Mouse (Mus musculus): ENCODE results near the gene Xaf1. TPM values are rescaled to one million over a fixed set of nuclear protein-coding genes. Genes with fewer than 3 reads are reported as not detected.

Xaf1 gene
- 100 to 1,000 TPM in 20 of 26 experiments, 10 to 100 TPM in 6; 52.6 to 526 (median 302) TPM for total RNA-seq (2018; cell fraction: chromatin; rRNA removed)
- total RNA-seq (2018; cell fraction: cytosol; rRNA removed), result 100 to 1,000 TPM in 14 of 26 experiments, 10 to 100 TPM in 12; 55.2 to 446 (median 199) TPM
- 100 to 1,000 TPM in 24 of 26 experiments, 10 to 100 TPM in 2; 90.8 to 493 (median 333) TPM for total RNA-seq (2018; cell fraction: nucleus; rRNA removed)
- polyA plus RNA-seq (2018), result 119 to 152 TPM (median 140 TPM) in 3 replicates

DNA sequence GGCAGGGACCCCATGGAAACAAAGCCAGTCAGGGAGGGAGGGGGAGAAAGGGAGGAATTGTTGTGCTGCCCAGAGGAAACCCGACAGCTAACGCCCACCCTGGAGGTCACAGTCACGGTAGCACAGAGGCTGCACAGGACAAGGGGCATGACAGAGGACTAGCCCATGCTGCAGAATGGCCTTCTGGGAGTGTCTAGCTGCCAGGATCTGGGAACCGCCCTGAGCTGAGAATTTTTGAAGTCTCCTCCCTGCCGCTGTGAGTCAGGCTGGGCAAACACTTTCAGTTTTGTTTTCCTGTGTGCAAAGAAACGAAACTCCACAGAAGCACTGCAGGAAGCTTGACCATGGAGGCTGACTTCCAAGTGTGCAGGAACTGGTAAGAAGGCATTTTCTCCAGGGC, at the start of gene Xaf1:
Xaf1 (plus strand) TSS at position 296 of the 400 bp plus-strand sequence.
- under 1% methylated on average over 6 of the region's 6 CpGs for WGBS (ENCODE audit: missing documents)
- Histone ChIP-seq H3K27ac (peak within 1 kb of the TSS; percentile 88), H3K4me3 (ENCODE audit: inconsistent target) (peak within 1 kb of the TSS; percentile 98), H3K79me2 (ENCODE audit: inconsistent target) (peaks cover 50% of the 10 kb centered on the region), H3K36me3 (ENCODE audit: inconsistent target) (peaks cover 35% of the 10 kb centered on the region)

DNA sequence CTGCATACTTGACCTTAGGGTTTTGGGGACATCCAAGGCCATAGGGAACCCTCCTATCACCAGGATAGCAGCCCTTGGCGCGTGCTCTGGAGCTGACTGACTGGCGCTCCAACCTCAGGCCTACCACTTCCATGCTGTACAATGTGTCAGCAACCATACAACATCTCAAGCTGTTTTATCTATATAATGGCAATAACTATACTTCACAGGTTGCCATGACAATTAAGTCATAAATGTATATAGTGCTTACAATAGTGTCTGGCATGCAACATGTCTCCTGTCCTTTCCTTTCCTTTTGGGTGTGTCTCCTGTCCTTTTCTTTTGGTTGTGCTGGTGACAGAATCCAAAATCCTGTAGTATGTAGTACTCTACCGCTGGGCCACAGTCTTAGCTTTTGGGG, 45.8 kb upstream of the Xaf1 start:
- WGBS (ENCODE audit: missing documents), result 93% methylated on average over 4 of the region's 4 CpGs
- Histone ChIP-seq H3K36me3 (ENCODE audit: inconsistent target) (no peaks in the 10 kb centered on the region), H3K79me2 (ENCODE audit: inconsistent target) (no peaks in the 10 kb centered on the region), H3K4me3 (ENCODE audit: inconsistent target) (no peak overlapping the region), H3K27ac (no peak overlapping the region)

DNA sequence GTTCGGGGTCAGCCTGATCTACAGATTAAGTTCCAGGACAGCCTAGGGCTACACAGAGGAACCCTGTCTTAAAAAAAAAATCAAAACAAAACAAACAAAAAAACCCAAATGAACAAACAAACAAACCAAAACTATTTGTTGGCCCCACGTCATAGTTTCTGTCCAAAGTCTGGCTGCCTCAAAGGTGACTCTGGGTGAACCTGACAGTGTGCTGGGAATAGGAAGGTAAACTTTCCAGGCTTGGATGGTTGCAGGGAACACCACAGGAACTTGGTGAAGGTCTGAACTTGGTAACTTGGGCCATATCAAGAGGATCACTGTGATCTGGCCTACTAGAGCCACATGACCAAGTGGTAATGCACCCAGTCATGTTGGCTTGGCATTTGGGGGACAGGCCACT, 45.0 kb upstream of the Xaf1 start:
- Histone ChIP-seq H3K27ac (no peak overlapping the region), H3K79me2 (ENCODE audit: inconsistent target) (no peaks in the 10 kb centered on the region), H3K36me3 (ENCODE audit: inconsistent target) (no peaks in the 10 kb centered on the region), H3K4me3 (ENCODE audit: inconsistent target) (no peak overlapping the region)
- 85% methylated on average over 2 of the region's 2 CpGs for WGBS (ENCODE audit: missing documents)

DNA sequence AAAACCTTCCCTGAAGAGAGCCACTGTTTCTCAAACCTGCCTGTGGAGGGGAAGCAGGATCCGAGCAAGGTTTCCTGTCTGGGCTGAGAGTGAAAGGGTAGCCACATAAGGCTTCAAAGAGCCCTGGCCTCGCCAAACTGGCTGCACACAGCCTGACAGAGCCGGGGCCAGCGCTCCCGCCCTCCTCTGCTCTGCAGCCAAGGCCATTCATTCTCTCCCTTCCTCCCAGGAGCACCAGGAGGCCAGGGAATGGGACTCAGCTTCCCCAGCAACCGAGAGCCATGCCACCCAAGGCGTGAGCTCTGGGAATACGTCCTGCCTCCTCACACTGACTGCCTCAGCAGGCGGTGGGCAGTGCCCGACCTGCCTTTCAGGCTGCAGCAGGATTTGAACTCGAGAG, 35.9 kb upstream of the Xaf1 start:
- Histone ChIP-seq H3K79me2 (ENCODE audit: inconsistent target) (no peaks in the 10 kb centered on the region), H3K36me3 (ENCODE audit: inconsistent target) (no peaks in the 10 kb centered on the region), H3K27ac (no peak overlapping the region), H3K4me3 (ENCODE audit: inconsistent target) (no peak overlapping the region)
- WGBS (ENCODE audit: missing documents), result 17% methylated on average over 11 of the region's 11 CpGs

DNA sequence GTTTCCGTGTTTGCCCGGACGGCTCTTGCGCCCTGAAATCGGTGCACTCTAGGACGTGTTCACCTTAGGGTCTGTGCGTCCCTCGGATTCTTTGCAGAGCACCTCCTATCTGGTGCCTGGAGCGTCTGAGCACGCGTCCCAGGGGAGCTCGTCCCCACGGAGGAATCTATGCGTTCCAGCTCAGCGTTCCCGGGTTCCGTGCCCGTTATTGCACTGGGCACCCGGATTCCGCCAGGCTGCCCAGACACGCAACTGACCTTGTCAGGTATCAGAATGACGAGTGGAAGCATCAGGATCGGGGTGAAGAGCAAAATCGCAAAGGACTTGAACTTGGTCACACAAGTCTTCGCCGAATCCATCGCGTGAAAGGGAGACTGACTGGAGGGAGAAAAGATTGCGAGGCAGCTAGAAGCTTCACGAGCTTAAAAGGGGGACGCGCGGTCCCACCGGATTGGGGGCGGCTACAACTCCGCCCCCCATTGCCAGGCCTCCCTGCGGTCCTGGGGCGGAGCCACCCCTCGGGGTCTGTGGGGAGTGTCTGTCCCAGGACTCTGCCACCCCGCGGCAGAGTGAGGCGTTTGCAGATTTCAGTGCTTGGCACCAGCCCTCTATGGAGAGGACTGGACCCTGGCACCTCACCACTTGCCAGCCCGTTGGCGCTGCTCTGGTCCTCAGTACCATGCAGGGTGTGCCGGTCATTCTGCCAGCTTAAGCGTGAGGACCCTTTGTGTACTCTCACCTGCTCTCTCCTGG, 35.0 kb upstream of the Xaf1 start:
- no peak overlapping the region for H3K27ac ChIP-seq
- no peaks in the 10 kb centered on the region for H3K79me2 ChIP-seq (ENCODE audit: inconsistent target)
- 2% methylated on average over 46 of the region's 46 CpGs for WGBS (ENCODE audit: missing documents)
- H3K36me3 ChIP-seq (ENCODE audit: inconsistent target), result no peaks in the 10 kb centered on the region
- no peak overlapping the region for H3K4me3 ChIP-seq (ENCODE audit: inconsistent target)

DNA sequence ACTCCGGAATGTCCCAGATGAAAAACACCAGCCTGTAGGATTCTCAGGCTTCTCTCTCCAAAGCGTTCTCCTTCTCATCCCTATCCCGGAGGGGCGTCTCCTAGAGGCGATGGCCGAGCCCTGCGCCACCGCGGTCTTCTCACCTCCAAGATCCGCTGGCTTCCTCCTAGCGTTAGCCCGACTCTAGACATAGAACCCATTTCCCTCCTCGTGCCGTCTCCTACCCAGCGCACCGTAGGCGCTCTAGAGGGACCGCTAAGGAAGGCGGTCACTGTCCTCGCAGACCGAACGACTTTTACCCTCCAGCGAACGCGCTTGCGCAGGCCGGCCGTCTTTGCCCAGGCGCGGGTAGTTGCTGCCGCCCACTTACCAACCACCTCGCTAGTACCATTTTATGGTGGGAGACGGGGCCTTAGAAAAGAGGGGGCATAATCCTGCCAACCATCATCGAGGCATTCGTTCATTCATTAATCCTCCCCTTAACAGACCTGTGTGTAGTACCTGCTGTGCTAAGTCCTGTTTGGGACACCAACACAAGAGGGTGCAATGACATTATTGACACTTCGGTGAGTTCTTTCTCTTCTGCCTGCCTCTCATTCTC, 34.4 kb upstream of the Xaf1 start, which contains the start of gene Slc13a5:
Slc13a5 (minus strand) TSS at position 263 of the 601 bp plus-strand sequence.
- H3K4me3 ChIP-seq (ENCODE audit: inconsistent target), result no peak within 1 kb of the TSS

DNA sequence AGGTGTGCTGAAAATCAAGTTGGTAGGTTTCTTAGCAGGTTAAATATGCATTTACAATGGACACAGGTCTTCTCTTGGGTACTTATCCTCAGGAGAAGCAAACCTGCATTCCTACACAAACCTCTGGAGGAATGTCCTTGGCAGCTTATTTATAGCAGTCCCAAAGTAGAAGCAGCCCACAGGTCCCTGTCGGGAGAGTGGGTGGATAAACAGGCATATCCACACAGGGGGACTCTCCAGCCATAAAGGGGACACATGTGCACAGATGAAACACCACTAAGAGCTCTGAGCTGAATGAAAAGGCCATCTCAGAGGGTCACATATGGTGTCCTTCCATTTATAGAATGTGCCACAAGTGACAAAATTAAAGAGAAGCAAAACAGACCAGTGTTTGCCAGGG, 29.7 kb upstream of the Xaf1 start:
- no peak overlapping the region for H3K27ac ChIP-seq
- no peak overlapping the region for H3K4me3 ChIP-seq (ENCODE audit: inconsistent target)
- no peaks in the 10 kb centered on the region for H3K79me2 ChIP-seq (ENCODE audit: inconsistent target)
- 58% methylated on average over 1 of the region's 1 CpGs for WGBS (ENCODE audit: missing documents)
- no peaks in the 10 kb centered on the region for H3K36me3 ChIP-seq (ENCODE audit: inconsistent target)

More for the DNA sequence above, 34.4 kb upstream of the Xaf1 start, which contains the start of gene Slc13a5:
- 9% methylated on average over 36 of the region's 36 CpGs for WGBS (ENCODE audit: missing documents)
- Histone ChIP-seq H3K79me2 (ENCODE audit: inconsistent target) (no peaks in the 10 kb centered on the region), H3K27ac (no peak within 1 kb of the TSS), H3K36me3 (ENCODE audit: inconsistent target) (no peaks in the 10 kb centered on the region)

DNA sequence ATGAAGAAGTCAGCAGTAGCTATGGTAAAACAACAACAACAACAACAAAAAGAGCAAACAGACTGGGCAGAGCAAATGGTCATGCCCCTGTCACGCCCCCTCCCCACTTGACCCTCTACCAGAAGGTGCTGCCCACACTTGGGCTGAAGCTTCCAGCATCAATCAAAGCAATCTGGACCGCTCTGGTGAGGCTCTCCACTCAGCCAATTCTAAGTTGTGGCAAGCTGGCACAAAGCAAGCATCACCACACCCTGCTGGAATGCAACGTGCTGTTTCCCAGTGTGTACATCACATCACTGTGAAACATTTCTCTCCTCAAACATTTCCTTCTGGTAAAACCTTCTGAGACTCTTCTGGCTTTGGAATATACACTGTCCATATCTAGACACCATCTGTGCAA, 28.1 kb upstream of the Xaf1 start:
- 82% methylated on average over 3 of the region's 3 CpGs for whole genome bisulfite sequencing (ENCODE audit: missing documents)
- H3K27ac ChIP-seq, result no peak overlapping the region
- no peak overlapping the region for H3K4me3 ChIP-seq (ENCODE audit: inconsistent target)
- H3K79me2 ChIP-seq (ENCODE audit: inconsistent target), result no peaks in the 10 kb centered on the region
- no peaks in the 10 kb centered on the region for H3K36me3 ChIP-seq (ENCODE audit: inconsistent target)

DNA sequence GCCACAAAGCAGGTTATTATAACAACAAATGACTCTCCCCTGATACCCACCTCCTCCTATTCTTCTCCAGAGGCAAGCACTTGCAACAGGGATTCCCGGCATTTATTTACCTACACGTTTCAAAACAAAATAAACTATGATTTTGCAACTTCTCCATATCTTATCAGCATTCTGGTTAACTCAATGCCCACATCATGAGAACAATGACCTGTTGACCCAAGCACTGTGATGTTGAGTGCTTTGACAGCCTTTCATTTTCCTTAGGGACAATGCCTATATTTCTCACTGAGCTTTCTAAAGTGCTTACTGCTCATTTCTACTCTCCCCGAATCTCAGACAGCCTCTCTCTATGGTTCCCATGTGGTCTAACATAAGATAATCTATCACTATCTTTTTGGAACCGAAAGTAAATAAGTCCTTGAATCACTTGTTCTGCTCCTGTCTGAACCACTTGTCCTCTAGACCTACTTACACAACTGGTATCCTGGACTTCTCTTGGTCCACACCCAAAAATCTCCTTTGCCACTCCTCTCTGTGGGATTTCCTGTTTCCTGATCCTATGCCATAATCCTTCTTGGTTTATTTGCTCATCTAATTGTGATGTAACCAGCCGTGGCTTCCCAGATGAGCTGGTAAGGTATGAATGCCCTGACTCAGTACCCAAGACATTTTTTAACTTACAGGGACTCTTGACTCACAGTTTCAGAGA, 20.1 kb upstream of the Xaf1 start:
- no peak overlapping the region for H3K27ac ChIP-seq
- WGBS (ENCODE audit: missing documents), result 85% methylated on average over 5 of the region's 5 CpGs
- no peak overlapping the region for H3K4me3 ChIP-seq (ENCODE audit: inconsistent target)
- no peaks in the 10 kb centered on the region for H3K79me2 ChIP-seq (ENCODE audit: inconsistent target)
- H3K36me3 ChIP-seq (ENCODE audit: inconsistent target), result no peaks in the 10 kb centered on the region

DNA sequence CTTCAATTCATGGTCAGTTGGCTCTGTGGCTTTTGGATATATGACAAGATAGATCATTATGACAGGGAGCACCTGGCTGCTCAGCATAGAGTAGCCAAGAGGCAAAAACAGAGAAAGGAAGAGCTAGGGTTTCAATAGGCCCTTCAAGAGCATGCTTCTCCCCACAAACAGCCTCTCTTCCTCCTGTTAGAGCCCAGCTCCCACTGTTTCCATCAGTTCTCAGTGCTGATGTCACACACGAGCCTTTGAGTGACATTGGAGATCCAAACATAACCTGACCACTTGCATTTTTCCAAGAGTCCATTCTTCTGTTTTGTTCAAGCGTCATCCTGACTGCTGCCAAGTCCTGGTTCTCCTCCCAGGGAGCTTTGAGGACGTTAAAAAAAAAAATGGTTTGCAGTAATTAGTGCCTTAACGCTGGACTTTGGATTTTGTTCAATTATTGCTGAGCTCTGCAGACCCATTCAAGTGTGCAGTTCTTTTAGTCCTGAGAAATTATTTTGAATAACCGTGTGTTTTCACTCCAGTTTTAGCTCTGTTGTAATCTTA, 19.5 kb upstream of the Xaf1 start:
- Histone ChIP-seq H3K36me3 (ENCODE audit: inconsistent target) (no peaks in the 10 kb centered on the region), H3K79me2 (ENCODE audit: inconsistent target) (no peaks in the 10 kb centered on the region), H3K27ac (no peak overlapping the region), H3K4me3 (ENCODE audit: inconsistent target) (no peak overlapping the region)
- WGBS (ENCODE audit: missing documents), result 79% methylated on average over 5 of the region's 5 CpGs

DNA sequence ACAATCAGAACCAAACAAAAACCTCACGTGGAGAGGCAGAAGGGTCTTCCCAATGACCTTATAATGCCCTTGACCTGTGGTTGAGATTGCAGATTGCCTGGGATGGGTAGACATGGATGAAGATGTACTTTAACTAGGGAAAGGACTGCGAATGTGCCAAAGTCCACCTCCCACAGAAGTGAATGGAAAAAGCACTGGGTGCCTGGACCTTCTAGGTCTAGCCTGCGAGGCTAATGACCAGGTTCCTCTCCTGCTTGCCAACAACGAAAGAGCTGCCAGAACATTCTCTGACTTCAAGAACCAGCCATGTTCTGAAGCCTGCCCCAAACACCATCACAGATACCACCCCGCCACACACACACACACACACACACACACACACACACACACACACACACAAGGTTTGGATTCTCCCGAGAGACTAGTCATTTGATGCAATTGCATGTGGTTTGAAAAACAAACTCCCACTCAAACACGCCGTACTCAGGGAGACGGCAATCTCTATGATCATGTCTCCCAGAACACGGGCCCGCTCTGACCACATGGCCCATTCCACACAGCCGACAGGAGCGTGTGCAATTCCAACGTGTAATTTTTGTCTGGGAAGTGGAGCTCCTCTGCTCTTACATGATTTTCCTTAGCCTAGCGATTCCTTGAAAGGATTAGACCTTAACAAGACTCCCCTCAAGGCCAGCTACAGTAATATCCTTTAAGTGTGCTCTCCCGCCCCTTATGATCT, 17.8 kb upstream of the Xaf1 start:
- no peaks in the 10 kb centered on the region for H3K79me2 ChIP-seq (ENCODE audit: inconsistent target)
- 89% methylated on average over 14 of the region's 16 CpGs for WGBS (ENCODE audit: missing documents)
- H3K27ac ChIP-seq, result no peak overlapping the region
- no peaks in the 10 kb centered on the region for H3K36me3 ChIP-seq (ENCODE audit: inconsistent target)
- no peak overlapping the region for H3K4me3 ChIP-seq (ENCODE audit: inconsistent target)

DNA sequence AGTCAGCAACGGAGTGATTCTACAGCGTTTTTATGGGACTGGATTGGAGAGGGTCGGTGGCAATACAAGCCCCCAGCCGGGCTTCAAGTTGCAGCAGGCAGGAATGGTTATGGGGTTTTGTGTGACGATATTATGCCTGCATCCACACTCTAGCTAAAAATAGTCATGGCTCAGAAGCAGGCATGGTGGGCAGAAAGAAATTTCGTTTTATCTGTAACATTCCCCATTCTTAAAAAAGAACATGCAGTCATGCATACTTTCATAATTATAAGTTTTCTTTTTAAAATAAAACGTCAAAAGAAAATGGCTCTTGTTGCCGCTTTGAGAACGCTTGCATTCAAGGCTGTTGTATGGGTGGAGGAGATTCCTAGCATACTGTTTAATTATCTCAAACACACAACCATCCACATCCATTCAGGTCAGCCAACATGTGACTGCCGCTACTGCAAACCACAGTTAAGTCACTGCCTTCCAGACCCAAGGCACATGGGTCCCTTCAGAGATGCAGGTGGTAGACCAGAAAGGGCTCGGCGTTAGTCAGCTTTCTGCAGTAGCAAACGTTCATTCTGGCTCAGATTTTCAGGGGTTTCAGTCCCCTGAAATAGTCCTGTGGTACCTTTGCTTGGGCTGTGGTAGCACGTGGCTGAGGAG, 16.8 kb upstream of the Xaf1 start:
- 84% methylated on average over 14 of the region's 14 CpGs for WGBS (ENCODE audit: missing documents)
- Histone ChIP-seq H3K36me3 (ENCODE audit: inconsistent target) (no peaks in the 10 kb centered on the region), H3K4me3 (ENCODE audit: inconsistent target) (no peak overlapping the region), H3K79me2 (ENCODE audit: inconsistent target) (no peaks in the 10 kb centered on the region), H3K27ac (no peak overlapping the region)

DNA sequence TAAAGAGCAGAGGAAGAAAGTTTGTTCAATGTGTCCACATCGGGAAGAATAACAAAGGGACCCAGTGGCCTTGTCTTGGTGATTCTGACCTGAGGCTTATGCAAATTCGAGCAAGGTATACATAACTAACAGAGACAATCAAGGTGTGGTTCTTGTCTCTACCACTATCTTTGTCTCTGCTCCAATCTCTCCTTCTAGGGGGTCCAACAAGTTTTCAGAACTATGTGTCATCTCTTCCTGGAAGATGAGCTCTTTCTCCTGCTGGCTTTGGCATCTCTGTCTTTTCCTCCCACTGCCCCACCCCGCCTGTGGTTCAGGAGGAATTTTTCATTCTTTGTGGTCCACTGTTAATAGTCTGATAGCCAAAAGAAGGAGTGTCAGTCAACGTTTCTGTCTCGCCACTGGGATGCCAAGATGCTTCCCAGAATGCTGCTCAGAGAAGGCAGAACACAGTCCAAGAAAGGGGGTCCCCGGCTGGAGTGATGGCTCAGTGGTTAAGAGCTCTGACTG, 15.4 kb upstream of the Xaf1 start:
- H3K27ac ChIP-seq, result no peak overlapping the region
- H3K4me3 ChIP-seq (ENCODE audit: inconsistent target), result no peak overlapping the region
- H3K36me3 ChIP-seq (ENCODE audit: inconsistent target), result no peaks in the 10 kb centered on the region
- 76% methylated on average over 6 of the region's 6 CpGs for WGBS (ENCODE audit: missing documents)
- no peaks in the 10 kb centered on the region for H3K79me2 ChIP-seq (ENCODE audit: inconsistent target)
